7 mouse cellular contexts compared by ENCODE assay signal in genomic region chr15:82920895-82921515, GRCm38 (mm10).
A peak's percentile ranks its signal among the peaks of the same experiment; 100 is the strongest.
DNase-seq lines count a peak whose midpoint lies in the region; ATAC-seq lines count a peak whose summit lies in the region.

No protein-coding gene starts in this region.

- H3K36me3 ChIP-seq in embryonic facial prominence, embryonic 11.5 days (replicated peaks; ENCODE audit: control insufficient read depth, insufficient read depth, low read depth, low read length) = no peaks in the 10 kb centered on the region
- H3K36me3 ChIP-seq in heart, embryonic 13.5 days = no peaks in the 10 kb centered on the region
- H3K36me3 ChIP-seq in kidney, embryonic 15.5 days = no peaks in the 10 kb centered on the region
- H3K36me3 ChIP-seq in splenic B cell, adult 2 months (ENCODE audit: control insufficient read depth, insufficient read depth, low read length, poor library complexity, severe bottlenecking) = no peaks in the 10 kb centered on the region

- no peak overlapping the region for H3K4me2 ChIP-seq in embryonic facial prominence, embryonic 11.5 days (ENCODE audit: low read depth, low read length)
- peak overlapping the region; percentile 66 for H3K4me2 ChIP-seq in heart, embryonic 13.5 days
- peak overlapping the region; percentile 50 for H3K4me2 ChIP-seq in kidney, embryonic 15.5 days

- peaks cover 23% of the 10 kb centered on the region for H3K4me1 ChIP-seq in embryonic facial prominence, embryonic 11.5 days (ENCODE audit: control insufficient read depth, insufficient read depth, low read length)
- H3K4me1 ChIP-seq in heart, embryonic 13.5 days = peaks cover 71% of the 10 kb centered on the region
- peaks cover 75% of the 10 kb centered on the region for H3K4me1 ChIP-seq in kidney, embryonic 15.5 days

- H3K4me3 ChIP-seq in embryonic facial prominence, embryonic 11.5 days (ENCODE audit: low read depth, low read length) = no peak overlapping the region
- H3K4me3 ChIP-seq in heart, embryonic 13.5 days = peak overlapping the region; percentile 38
- peak overlapping the region; percentile 11; the same call in 1 of the 2 replicates for H3K4me3 ChIP-seq in kidney, embryonic 15.5 days (replicated peaks)

- H3K27me3 ChIP-seq in embryonic facial prominence, embryonic 11.5 days (ENCODE audit: control insufficient read depth, insufficient read depth, low read length) = no peaks in the 10 kb centered on the region
- H3K27me3 ChIP-seq in heart, embryonic 13.5 days (replicated peaks) = peaks cover 52% of the 10 kb centered on the region
- peaks cover 47% of the 10 kb centered on the region for H3K27me3 ChIP-seq in kidney, embryonic 15.5 days
- no peaks in the 10 kb centered on the region for H3K27me3 ChIP-seq in splenic B cell, adult 2 months (ENCODE audit: control insufficient read depth, insufficient read depth, low read length, poor library complexity, severe bottlenecking)

- WGBS in embryonic facial prominence, embryonic 11.5 days = 9% methylated on average over 13 of the region's 13 CpGs
- WGBS in heart, embryonic 13.5 days = 3% methylated on average over 13 of the region's 13 CpGs
- 7% methylated on average over 13 of the region's 13 CpGs for WGBS in kidney, embryonic 15.5 days

- no peaks in the 10 kb centered on the region for H3K9me3 ChIP-seq in embryonic facial prominence, embryonic 11.5 days (replicated peaks; ENCODE audit: control insufficient read depth, low read length)
- H3K9me3 ChIP-seq in heart, embryonic 13.5 days = no peaks in the 10 kb centered on the region
- H3K9me3 ChIP-seq in kidney, embryonic 15.5 days (replicated peaks) = no peaks in the 10 kb centered on the region

- no peak overlapping the region for H3K9ac ChIP-seq in embryonic facial prominence, embryonic 11.5 days (replicated peaks; ENCODE audit: low read length)
- H3K9ac ChIP-seq in heart, embryonic 13.5 days = no peak overlapping the region
- H3K9ac ChIP-seq in kidney, embryonic 15.5 days = no peak overlapping the region

- ATAC-seq in embryonic facial prominence, embryonic 11.5 days (replicated peaks; ENCODE audit: insufficient number of reproducible peaks, low FRiP score, low TSS enrichment, low read depth) = peak; percentile 46; the same call in 1 of the 2 replicates
- no peak for ATAC-seq in heart, embryonic 13.5 days (ENCODE audit: extremely low read depth, insufficient number of reproducible peaks, low FRiP score, low TSS enrichment)
- ATAC-seq in kidney, embryonic 15.5 days (replicated peaks; ENCODE audit: low FRiP score) = peak; percentile 48; the same call in 1 of the 2 replicates

- peak; percentile 76 for DNase-seq in ZHBTc4 (ENCODE audit: low read depth, low spot score)
- DNase-seq in embryonic facial prominence, embryonic 11.5 days (ENCODE audit: low spot score) = peak; percentile 84
- peak; percentile 43 for DNase-seq in lung, postnatal 25 days (ENCODE audit: low spot score)
- peak; percentile 19 for DNase-seq in splenic B cell, adult 2 months (ENCODE audit: low read depth, low spot score)
- no peak for DNase-seq in left cerebral cortex, adult 11 months (ENCODE audit: low spot score)

- H3K27ac ChIP-seq in embryonic facial prominence, embryonic 11.5 days (replicated peaks; ENCODE audit: low read depth, low read length) = no peak overlapping the region
- no peak overlapping the region for H3K27ac ChIP-seq in heart, embryonic 13.5 days (replicated peaks)
- no peak overlapping the region for H3K27ac ChIP-seq in kidney, embryonic 15.5 days
